Mouse (Mus musculus): ENCODE results near the gene Gm364. TPM values are rescaled to one million over a fixed set of nuclear protein-coding genes. Genes with fewer than 3 reads are reported as not detected.
A peak's percentile ranks its signal among the peaks of the same experiment; 100 is the strongest.

Gene Gm364
- 10.7 and 19.8 TPM in 2 replicates for polyA plus RNA-seq (2012; rRNA removed)

DNA sequence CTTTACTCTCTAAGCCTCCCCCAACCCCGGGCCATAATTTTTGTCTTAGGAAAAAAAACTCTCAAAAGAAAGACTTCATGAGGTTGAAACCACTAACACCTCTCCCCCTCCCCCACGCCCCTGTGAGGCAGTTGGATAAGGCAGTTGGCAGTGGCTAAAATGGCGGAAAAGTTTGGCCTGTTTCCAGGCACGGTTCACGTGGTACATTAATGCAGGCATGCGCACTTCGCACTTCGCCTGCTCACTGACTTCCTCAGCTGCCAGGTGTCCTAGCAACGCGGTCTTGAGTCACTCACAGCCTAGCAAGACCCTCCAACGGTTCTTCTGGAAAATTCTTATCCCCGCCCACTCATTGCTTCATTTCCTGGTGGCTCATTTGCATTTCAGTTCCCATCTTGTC is at the start of gene Gm364:
TSS of gene Gm364 (plus strand) at position 386 of the 400 bp plus-strand sequence.
- Histone ChIP-seq H3K27me3 (ENCODE audit: control insufficient read depth, insufficient read depth, low read length) (no peaks in the 10 kb centered on the region), H3K36me3 (ENCODE audit: control insufficient read depth, insufficient read depth, low read length) (no peaks in the 10 kb centered on the region), H3K4me1 (ENCODE audit: control insufficient read depth, insufficient read depth, low read length) (no peaks in the 10 kb centered on the region), H3K27ac (ENCODE audit: control insufficient read depth, insufficient read depth, low read depth, low read length) (peak within 1 kb of the TSS; percentile 98), H3K4me3 (ENCODE audit: control insufficient read depth, low read depth, low read length) (peak within 1 kb of the TSS; percentile 89)
- TF ChIP-seq POLR2A (IDR thresholded peaks at IDR 0.05; ENCODE audit: control insufficient read depth, low read depth, low read length) = 0 out of 2 replicates have a peak, but pooled peaks have one; percentile 24
- TF ChIP-seq CTCF (IDR thresholded peaks at IDR 0.05; ENCODE audit: control insufficient read depth, insufficient read depth, insufficient replicate concordance, low read depth, low read length) = no peak

DNA sequence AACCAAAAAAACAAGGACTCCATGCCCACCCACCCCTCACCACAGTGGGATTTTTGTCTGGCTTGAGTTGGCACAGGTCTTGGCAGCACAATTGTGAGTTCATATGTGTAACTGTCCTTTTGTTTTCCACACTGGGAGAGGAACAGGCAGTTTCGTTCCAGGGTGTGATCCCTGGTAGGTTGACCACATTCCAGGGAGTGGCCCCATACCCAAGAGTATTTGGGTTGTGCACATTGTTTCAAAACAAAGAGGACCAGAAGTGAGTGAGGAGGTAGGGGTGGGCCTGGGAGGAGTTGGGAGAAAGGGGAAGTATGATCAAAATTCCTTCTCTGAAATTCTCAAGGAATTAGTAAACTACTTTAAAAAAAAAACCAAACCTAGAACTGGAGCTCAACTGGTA is 49.6 kb upstream of the Gm364 start:
- no peak overlapping the region for H3K4me3 ChIP-seq (ENCODE audit: control insufficient read depth, low read depth, low read length)
- TF ChIP-seq CTCF (IDR thresholded peaks at IDR 0.05; ENCODE audit: control insufficient read depth, insufficient read depth, insufficient replicate concordance, low read depth, low read length) (no peak), POLR2A (IDR thresholded peaks at IDR 0.05; ENCODE audit: control insufficient read depth, low read depth, low read length) (no peak)
- no peak overlapping the region for H3K27ac ChIP-seq (ENCODE audit: control insufficient read depth, insufficient read depth, low read depth, low read length)

DNA sequence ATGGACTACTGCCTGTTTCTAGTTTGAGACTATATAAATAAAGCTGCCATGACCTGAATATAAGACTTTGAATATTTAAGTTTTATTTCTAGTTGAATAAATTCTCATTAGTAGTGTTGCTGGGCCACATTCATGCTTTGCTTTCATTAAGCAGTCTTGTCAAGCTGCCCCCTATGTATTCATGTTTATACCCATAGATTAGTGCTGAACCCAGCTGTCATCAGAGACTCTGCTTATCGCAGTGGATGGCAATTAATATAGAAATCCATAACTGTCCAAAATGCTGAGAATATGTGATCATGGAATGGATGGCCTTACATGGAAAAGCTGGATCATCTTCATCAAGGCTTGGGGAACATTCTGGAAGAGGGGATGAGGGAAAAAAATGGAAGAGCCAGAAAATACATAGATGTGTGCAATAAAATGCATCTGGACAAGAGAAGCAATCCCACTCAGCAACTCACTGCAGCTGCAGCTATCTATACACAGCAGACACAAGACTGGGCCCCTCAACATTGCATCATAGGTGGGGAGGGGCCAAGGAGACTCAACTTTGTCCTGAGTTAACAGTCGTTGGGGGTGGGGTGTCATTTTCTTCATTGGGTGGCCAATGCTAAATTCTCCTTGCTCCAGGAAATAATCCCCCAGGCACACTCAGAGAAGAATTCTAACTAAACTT is 43.9 kb upstream of the Gm364 start:
- no peak overlapping the region for H3K4me3 ChIP-seq (ENCODE audit: control insufficient read depth, low read depth, low read length)
- H3K27me3 ChIP-seq (ENCODE audit: control insufficient read depth, insufficient read depth, low read length) = no peaks in the 10 kb centered on the region
- H3K4me1 ChIP-seq (ENCODE audit: control insufficient read depth, insufficient read depth, low read length) = no peaks in the 10 kb centered on the region
- H3K36me3 ChIP-seq (ENCODE audit: control insufficient read depth, insufficient read depth, low read length) = no peaks in the 10 kb centered on the region
- no peak overlapping the region for H3K27ac ChIP-seq (ENCODE audit: control insufficient read depth, insufficient read depth, low read depth, low read length)
- TF ChIP-seq POLR2A (IDR thresholded peaks at IDR 0.05; ENCODE audit: control insufficient read depth, low read depth, low read length) = no peak
- no peak for TF ChIP-seq CTCF (IDR thresholded peaks at IDR 0.05; ENCODE audit: control insufficient read depth, insufficient read depth, insufficient replicate concordance, low read depth, low read length)

More for the DNA sequence above, 49.6 kb upstream of the Gm364 start:
- no peaks in the 10 kb centered on the region for H3K36me3 ChIP-seq (ENCODE audit: control insufficient read depth, insufficient read depth, low read length)
- no peaks in the 10 kb centered on the region for H3K4me1 ChIP-seq (ENCODE audit: control insufficient read depth, insufficient read depth, low read length)
- no peaks in the 10 kb centered on the region for H3K27me3 ChIP-seq (ENCODE audit: control insufficient read depth, insufficient read depth, low read length)

DNA sequence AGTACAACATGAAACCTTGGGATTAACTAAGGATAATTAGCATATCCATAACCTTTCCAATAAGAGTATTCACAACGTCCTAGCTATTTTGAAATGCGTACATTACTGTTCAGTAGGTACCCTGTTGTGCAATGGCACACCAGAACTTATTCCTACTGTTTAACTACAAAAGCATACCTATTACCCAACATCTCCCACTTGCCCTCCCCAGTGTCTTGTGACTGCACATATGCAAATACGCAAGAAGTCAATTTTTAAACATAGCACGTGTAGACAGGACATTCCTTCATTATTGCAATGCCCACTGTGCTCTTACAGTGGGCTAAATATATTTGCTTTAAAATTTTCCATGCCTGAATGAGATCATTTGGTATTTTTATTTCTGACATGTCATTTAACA is 36.0 kb upstream of the Gm364 start:
- Histone ChIP-seq H3K27ac (ENCODE audit: control insufficient read depth, insufficient read depth, low read depth, low read length) (no peak overlapping the region), H3K27me3 (ENCODE audit: control insufficient read depth, insufficient read depth, low read length) (no peaks in the 10 kb centered on the region), H3K36me3 (ENCODE audit: control insufficient read depth, insufficient read depth, low read length) (no peaks in the 10 kb centered on the region), H3K4me3 (ENCODE audit: control insufficient read depth, low read depth, low read length) (no peak overlapping the region), H3K4me1 (ENCODE audit: control insufficient read depth, insufficient read depth, low read length) (no peaks in the 10 kb centered on the region)
- TF ChIP-seq CTCF (IDR thresholded peaks at IDR 0.05; ENCODE audit: control insufficient read depth, insufficient read depth, insufficient replicate concordance, low read depth, low read length) = no peak

DNA sequence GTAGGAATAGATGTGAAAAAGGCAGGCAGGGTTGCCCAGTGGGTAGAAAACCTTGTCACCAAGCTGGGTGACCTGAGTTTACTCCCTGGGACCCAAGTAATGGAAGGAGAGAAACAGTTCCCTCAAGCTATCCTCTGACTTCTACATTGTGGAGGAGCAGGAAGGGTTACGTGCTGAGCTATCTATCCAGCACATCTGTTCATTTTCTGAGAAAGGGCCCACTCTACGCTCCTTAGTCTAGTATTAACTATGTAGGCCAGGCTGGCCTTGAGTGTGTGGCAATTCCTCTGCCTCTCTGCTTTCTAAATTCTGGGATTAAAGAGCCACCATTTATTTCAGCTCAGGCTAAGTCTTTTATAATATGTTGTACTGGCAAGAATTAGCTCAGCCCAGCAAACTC is 35.4 kb upstream of the Gm364 start:
- H3K27ac ChIP-seq (ENCODE audit: control insufficient read depth, insufficient read depth, low read depth, low read length) = no peak overlapping the region
- no peaks in the 10 kb centered on the region for H3K4me1 ChIP-seq (ENCODE audit: control insufficient read depth, insufficient read depth, low read length)
- TF ChIP-seq CTCF (IDR thresholded peaks at IDR 0.05; ENCODE audit: control insufficient read depth, insufficient read depth, insufficient replicate concordance, low read depth, low read length) (no peak), POLR2A (IDR thresholded peaks at IDR 0.05; ENCODE audit: control insufficient read depth, low read depth, low read length) (no peak)
- no peak overlapping the region for H3K4me3 ChIP-seq (ENCODE audit: control insufficient read depth, low read depth, low read length)
- H3K27me3 ChIP-seq (ENCODE audit: control insufficient read depth, insufficient read depth, low read length) = no peaks in the 10 kb centered on the region
- H3K36me3 ChIP-seq (ENCODE audit: control insufficient read depth, insufficient read depth, low read length) = no peaks in the 10 kb centered on the region

- no peak overlapping the region for H3K27ac ChIP-seq (ENCODE audit: control insufficient read depth, insufficient read depth, low read depth, low read length)
- H3K4me3 ChIP-seq (ENCODE audit: control insufficient read depth, low read depth, low read length) = no peak overlapping the region
- H3K27me3 ChIP-seq (ENCODE audit: control insufficient read depth, insufficient read depth, low read length) = no peaks in the 10 kb centered on the region
- no peaks in the 10 kb centered on the region for H3K36me3 ChIP-seq (ENCODE audit: control insufficient read depth, insufficient read depth, low read length)
- no peaks in the 10 kb centered on the region for H3K4me1 ChIP-seq (ENCODE audit: control insufficient read depth, insufficient read depth, low read length)
- no peak for TF ChIP-seq POLR2A (IDR thresholded peaks at IDR 0.05; ENCODE audit: control insufficient read depth, low read depth, low read length)
- no peak for TF ChIP-seq CTCF (IDR thresholded peaks at IDR 0.05; ENCODE audit: control insufficient read depth, insufficient read depth, insufficient replicate concordance, low read depth, low read length)
Observed at GRCm38 (mm10) chrX:57374029-57374428, 34.9 kb upstream of the Gm364 start.

DNA sequence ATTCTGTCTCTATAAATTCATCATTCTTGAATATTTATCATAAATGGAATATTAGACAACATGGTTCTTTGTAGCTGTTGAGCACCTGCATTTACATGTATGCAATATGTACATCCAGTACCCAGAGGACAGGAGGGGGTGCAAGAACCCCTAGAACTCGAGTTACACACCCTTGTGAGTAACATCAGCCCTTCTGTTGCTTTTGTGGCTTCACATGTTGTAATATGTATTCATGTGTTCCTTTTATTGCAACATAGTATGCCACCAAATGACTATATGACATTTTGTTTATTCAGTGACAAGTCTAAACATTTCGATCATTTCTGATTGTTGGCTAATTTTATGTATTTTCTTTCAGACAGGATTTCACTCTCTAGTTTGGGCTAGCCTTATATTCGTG is 31.9 kb upstream of the Gm364 start:
- H3K36me3 ChIP-seq (ENCODE audit: control insufficient read depth, insufficient read depth, low read length) = no peaks in the 10 kb centered on the region
- TF ChIP-seq CTCF (IDR thresholded peaks at IDR 0.05; ENCODE audit: control insufficient read depth, insufficient read depth, insufficient replicate concordance, low read depth, low read length) (no peak), POLR2A (IDR thresholded peaks at IDR 0.05; ENCODE audit: control insufficient read depth, low read depth, low read length) (no peak)

More for the DNA sequence above, 31.9 kb upstream of the Gm364 start:
- H3K27ac ChIP-seq (ENCODE audit: control insufficient read depth, insufficient read depth, low read depth, low read length) = no peak overlapping the region
- H3K4me3 ChIP-seq (ENCODE audit: control insufficient read depth, low read depth, low read length) = no peak overlapping the region
- no peaks in the 10 kb centered on the region for H3K4me1 ChIP-seq (ENCODE audit: control insufficient read depth, insufficient read depth, low read length)
- no peaks in the 10 kb centered on the region for H3K27me3 ChIP-seq (ENCODE audit: control insufficient read depth, insufficient read depth, low read length)
